Mouse (Mus musculus) midbrain, embryonic 14.5 days (tissue): ENCODE measurements around the gene Vmn1r52. TPM values are rescaled to one million over a fixed set of nuclear protein-coding genes. Genes with fewer than 3 reads are reported as not detected.
"Not testable (repeated sequence)": the region's sequence is repeated elsewhere in the genome, so short reads cannot be mapped to it uniquely, and the experiment has no call there.

Experiments
- ATAC-seq: fragments of 200-750 bp; cut with Nextera tagmentation; 2 replicates; pipeline ENCODE4 v1.8.0; 2017; ENCODE audit warnings: moderate number of reproducible peaks, moderate library complexity; ENCODE audit not compliant: low FRiP score, low TSS enrichment
- DNase-seq: peaks from one replicate; pipeline ENCODE4 v3.0.0-alpha.2; 2015
- H3K27ac ChIP-seq: fragments of 300-500 bp; sonication (generic); replicated peaks from 2 replicates; pipeline ENCODE4 v1.5.1; 2014; ENCODE audit warnings: mild to moderate bottlenecking, low read depth, low read length, moderate library complexity
- H3K27me3 ChIP-seq: fragments of 300-500 bp; sonication (generic); 2 replicates; pipeline ENCODE4 v1.6.1; 2014; ENCODE audit warnings: low read length, control low read depth, mixed read lengths; ENCODE audit not compliant: control insufficient read depth, insufficient read depth
- H3K36me3 ChIP-seq: fragments of 300-500 bp; sonication (generic); 2 replicates; pipeline ENCODE4 v1.6.1; 2014; ENCODE audit warnings: low read length, control low read depth; ENCODE audit not compliant: control insufficient read depth, insufficient read depth
- H3K4me1 ChIP-seq: fragments of 300-500 bp; sonication (generic); 2 replicates; pipeline ENCODE4 v1.6.1; 2014; ENCODE audit warnings: mild to moderate bottlenecking, antibody characterized with exemption, low read length, control low read depth; ENCODE audit not compliant: control insufficient read depth, insufficient read depth
- H3K4me2 ChIP-seq: fragments of 300-500 bp; sonication (generic); 2 replicates; pipeline ENCODE4 v1.6.1; 2014; ENCODE audit warnings: mild to moderate bottlenecking, low read length, moderate library complexity
- H3K4me3 ChIP-seq: fragments of 300-500 bp; sonication (generic); replicated peaks from 2 replicates; pipeline ENCODE4 v1.5.1; 2014; ENCODE audit warnings: low read depth, low read length
- H3K9ac ChIP-seq: fragments of 300-500 bp; sonication (generic); replicated peaks from 2 replicates; pipeline ENCODE4 v1.6.1; 2014; ENCODE audit warnings: mild to moderate bottlenecking, low read length, moderate library complexity
- H3K9me3 ChIP-seq: fragments of 300-500 bp; sonication (generic); 2 replicates; pipeline ENCODE4 v1.6.1; 2016; ENCODE audit warnings: low read length, control low read depth, mixed read lengths; ENCODE audit not compliant: control insufficient read depth
- WGBS: fragments of 180-500 bp; shearing (Covaris S2); extraction: QIAGEN DNeasy Blood & Tissue Kit; methylation state at CpG from one replicate; pipeline ENCODE4 v1.1.7; 2014; 5-methylcytosine and 5-hydroxymethylcytosine counted together
- polyA plus RNA-seq: library from polyadenylated mRNA; unstranded; fragments of >200 nt; fragmentation: Nextera tagmentation; extraction: Ambion mirVana; gene quantifications from 2 replicates; pipeline ENCODE4 v1.2.1, GENCODE M21; 2014

Gene Vmn1r52
- polyA plus RNA-seq, result 0.09 TPM in 1 of 2 replicates, not detected in the other

- H3K9me3 ChIP-seq, result no peaks in the 10 kb centered on the region
- DNase-seq (no peak), ATAC-seq (no peak)
- 68% methylated on average over 2 of the region's 2 CpGs for WGBS
- no peak within 1 kb of the TSS for H3K4me2 ChIP-seq
- H3K36me3 ChIP-seq, result no peaks in the 10 kb centered on the region
- no peaks in the 10 kb centered on the region for H3K27me3 ChIP-seq
- no peak within 1 kb of the TSS for H3K27ac ChIP-seq
- H3K9ac ChIP-seq, result no peak within 1 kb of the TSS
- no peaks in the 10 kb centered on the region for H3K4me1 ChIP-seq
- H3K4me3 ChIP-seq, result no peak within 1 kb of the TSS
Measured at GRCm38 (mm10) chr6:90174508-90174907, at the start of gene Vmn1r52. TSS of gene Vmn1r52 (plus strand) at chr6:90174808.

DNA sequence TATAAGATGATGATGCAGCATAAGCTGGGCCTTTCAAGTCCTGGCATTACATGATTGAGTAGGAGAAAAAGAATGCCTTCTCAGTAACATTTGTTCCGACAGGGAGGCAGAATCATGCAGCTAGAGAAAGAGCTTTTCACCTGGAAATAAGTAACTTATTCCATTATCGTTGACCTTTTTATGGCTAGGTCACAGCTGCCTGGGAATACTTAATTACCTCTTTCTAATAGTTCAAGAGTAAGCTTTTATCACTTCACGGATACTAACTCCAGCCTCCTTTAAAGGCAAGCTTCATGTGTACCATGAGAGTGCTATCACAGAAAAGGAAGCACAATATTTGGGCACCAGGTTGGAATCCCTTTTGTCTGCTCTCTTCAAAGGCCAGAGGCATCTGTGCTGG lies 14.5 kb upstream of the Vmn1r52 start:
- H3K27me3 ChIP-seq, result no peaks in the 10 kb centered on the region
- no peak for DNase-seq
- WGBS, result 86% methylated on average over 3 of the region's 3 CpGs
- no peaks in the 10 kb centered on the region for H3K4me1 ChIP-seq
- H3K4me3 ChIP-seq, result no peak overlapping the region
- ATAC-seq, result no peak
- no peak overlapping the region for H3K27ac ChIP-seq
- no peak overlapping the region for H3K9ac ChIP-seq
- no peaks in the 10 kb centered on the region for H3K36me3 ChIP-seq
- no peak overlapping the region for H3K4me2 ChIP-seq
- no peaks in the 10 kb centered on the region for H3K9me3 ChIP-seq

GRCm38 (mm10) chr6:90202493-90202892 lies 27.9 kb downstream of the Vmn1r52 start, which contains the start of gene V1ra8:
TSS of gene V1ra8 (plus strand) at chr6:90202793.
- not testable (repeated sequence) for H3K9me3 ChIP-seq, H3K4me2 ChIP-seq, H3K27ac ChIP-seq, DNase-seq, H3K4me3 ChIP-seq, H3K27me3 ChIP-seq, ATAC-seq, H3K9ac ChIP-seq, H3K36me3 ChIP-seq, H3K4me1 ChIP-seq
- WGBS, result 76% methylated on average over 1 of the region's 2 CpGs

- no peaks in the 10 kb centered on the region for H3K36me3 ChIP-seq
- DNase-seq (no peak), ATAC-seq (no peak)
- no peak within 1 kb of the TSS for H3K27ac ChIP-seq
- no peaks in the 10 kb centered on the region for H3K9me3 ChIP-seq
- no peak within 1 kb of the TSS for H3K9ac ChIP-seq
- no peaks in the 10 kb centered on the region for H3K27me3 ChIP-seq
- no peak within 1 kb of the TSS for H3K4me3 ChIP-seq
- no peaks in the 10 kb centered on the region for H3K4me1 ChIP-seq
- H3K4me2 ChIP-seq, result no peak within 1 kb of the TSS
- 95% methylated on average over 1 of the region's 1 CpGs for WGBS
Measured at GRCm38 (mm10) chr6:90224338-90224737, 49.7 kb downstream of the Vmn1r52 start, which contains the start of gene Vmn1r53. TSS of gene Vmn1r53 (minus strand) at chr6:90224438.

Other genes with a start within 250 kb of the Vmn1r52 start
- gene Vmn1r45, start 234.2 kb upstream of the Vmn1r52 start, polyA plus RNA-seq, result not detected in 2 replicates
- gene Vmn1r46, start 205.5 kb upstream of the Vmn1r52 start, polyA plus RNA-seq, result not detected in 2 replicates
- not detected in 2 replicates for gene Vmn1r47, start 158.7 kb upstream of the Vmn1r52 start, polyA plus RNA-seq
- gene Vmn1r48, start 138.0 kb upstream of the Vmn1r52 start, polyA plus RNA-seq, result not detected in 2 replicates
- not detected in 2 replicates for gene Vmn1r49, start 96.3 kb upstream of the Vmn1r52 start, polyA plus RNA-seq
- not detected in 2 replicates for gene Vmn1r50, start 73.4 kb upstream of the Vmn1r52 start, polyA plus RNA-seq
- gene Vmn1r51, start 52.2 kb upstream of the Vmn1r52 start, polyA plus RNA-seq, result 0.07 TPM in 1 of 2 replicates, not detected in the other
- gene V1ra8, start 28.0 kb downstream of the Vmn1r52 start, polyA plus RNA-seq, result not detected in 2 replicates
- not detected in 2 replicates for gene Vmn1r53, start 49.6 kb downstream of the Vmn1r52 start, polyA plus RNA-seq
- gene Vmn1r54, start 71.5 kb downstream of the Vmn1r52 start, polyA plus RNA-seq, result not detected in 2 replicates
- not detected in 2 replicates for gene BC048671, start 126.4 kb downstream of the Vmn1r52 start, polyA plus RNA-seq
- 0.22 TPM in 1 of 2 replicates, not detected in the other for gene Chst13, start 150.4 kb downstream of the Vmn1r52 start, polyA plus RNA-seq
- not detected in 2 replicates for gene Uroc1, start 158.5 kb downstream of the Vmn1r52 start, polyA plus RNA-seq
- 15.3 and 16.2 TPM in 2 replicates for gene Zxdc, start 194.7 kb downstream of the Vmn1r52 start, polyA plus RNA-seq